Mouse (Mus musculus) lung, postnatal 0 days (tissue): ENCODE measurements at regions not wholly inside any gene's neighbourhood (a gene's known extent, or its start where the extent isn't known, plus 50 kb on each side); places are given as distances from the start of the nearest gene placed in this dataset.

Experiments used
- CTCF ChIP-seq: IDR thresholded peaks from 2 replicates; pipeline ENCODE4 v1.5.1; 2016; ENCODE audit warnings: antibody characterized with exemption, mild to moderate bottlenecking
- EP300 ChIP-seq: IDR thresholded peaks from 2 replicates; pipeline ENCODE4 v1.6.1; 2016; ENCODE audit warnings: antibody characterized with exemption, mild to moderate bottlenecking, control low read depth

- TF ChIP-seq CTCF = no peak
- TF ChIP-seq EP300 = no peak
These were observed 381.2 kb downstream of the Arl4a start for GRCm38 (mm10) chr12:39656606-39657005.
